Mouse (Mus musculus): ENCODE results near the gene Ppp4c.

DNA sequence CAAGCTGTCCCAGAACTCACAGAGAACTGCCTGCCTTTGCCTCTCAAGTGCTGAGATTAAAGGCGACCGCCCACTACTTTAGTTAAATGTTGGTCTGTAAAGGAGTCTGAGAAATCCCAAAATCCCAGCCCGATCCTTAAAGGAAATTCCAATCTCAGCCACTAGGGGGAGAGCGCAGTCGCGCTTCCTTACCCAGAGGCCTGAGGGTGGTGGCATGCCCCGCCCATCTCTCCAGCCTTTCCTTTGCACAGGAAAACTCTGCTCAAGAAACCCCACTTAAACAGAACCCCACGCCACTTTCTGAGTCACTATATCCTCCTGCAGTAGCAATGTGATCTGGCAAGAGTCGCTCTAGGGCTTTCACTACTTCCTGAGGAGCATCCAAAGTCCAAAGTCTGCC, 37.4 kb downstream of the Ppp4c start:
- TF ChIP-seq CTCF (IDR thresholded peaks at IDR 0.05; ENCODE audit: insufficient read depth, low read depth, low read length) (peak; percentile 74; the same call in 1 of the 2 replicates), POLR2A (IDR thresholded peaks at IDR 0.05; ENCODE audit: insufficient read depth, low read depth, low read length) (no peak)

All from olfactory bulb, adult 2 months (tissue).